Mouse (Mus musculus) macrophage (primary cell): ENCODE data around the gene Rbm42. TPM values are rescaled to one million over a fixed set of nuclear protein-coding genes. Genes with fewer than 3 reads are reported as not detected.

ENCODE experiments used
- H3K27ac ChIP-seq: fragments of 350-480 bp; formaldehyde crosslinking; 2 replicates; pipeline ENCODE4 v1.9.0; 2021
- H3K36me3 ChIP-seq: fragments of 350-480 bp; formaldehyde crosslinking; 2 replicates; pipeline ENCODE4 v1.9.0; 2021; ENCODE audit errors: inconsistent target
- H3K4me3 ChIP-seq: fragments of 350-480 bp; formaldehyde crosslinking; 2 replicates; pipeline ENCODE4 v1.9.0; 2021; ENCODE audit errors: inconsistent target
- H3K79me2 ChIP-seq: fragments of 350-480 bp; formaldehyde crosslinking; 2 replicates; pipeline ENCODE4 v1.9.0; 2021; ENCODE audit errors: inconsistent target
- WGBS: methylation state at CpG from one replicate; pipeline ENCODE4 v1.1.7; 2026; ENCODE audit warnings: inconsistent platforms; ENCODE audit not compliant: missing documents; 5-methylcytosine and 5-hydroxymethylcytosine counted together
- polyA plus RNA-seq: library from polyadenylated mRNA; stranded (reverse); fragments of 250-400 nt; gene quantifications from 3 replicates; pipeline ENCODE4 v1.2.4, GENCODE M21; 2018; ENCODE audit warnings: inconsistent platforms

The Rbm42 gene
- polyA plus RNA-seq, 1 experiment from 2014 or later: 49.7 TPM

- Histone ChIP-seq H3K4me3 (no peak overlapping the region), H3K36me3 (no peaks in the 10 kb centered on the region), H3K79me2 (no peaks in the 10 kb centered on the region), H3K27ac (no peak overlapping the region)
- WGBS: 5% methylated on average over 20 of the region's 20 CpGs
Measured at GRCm38 (mm10) chr7:30634621-30635020, 15.5 kb downstream of the Rbm42 start.

DNA sequence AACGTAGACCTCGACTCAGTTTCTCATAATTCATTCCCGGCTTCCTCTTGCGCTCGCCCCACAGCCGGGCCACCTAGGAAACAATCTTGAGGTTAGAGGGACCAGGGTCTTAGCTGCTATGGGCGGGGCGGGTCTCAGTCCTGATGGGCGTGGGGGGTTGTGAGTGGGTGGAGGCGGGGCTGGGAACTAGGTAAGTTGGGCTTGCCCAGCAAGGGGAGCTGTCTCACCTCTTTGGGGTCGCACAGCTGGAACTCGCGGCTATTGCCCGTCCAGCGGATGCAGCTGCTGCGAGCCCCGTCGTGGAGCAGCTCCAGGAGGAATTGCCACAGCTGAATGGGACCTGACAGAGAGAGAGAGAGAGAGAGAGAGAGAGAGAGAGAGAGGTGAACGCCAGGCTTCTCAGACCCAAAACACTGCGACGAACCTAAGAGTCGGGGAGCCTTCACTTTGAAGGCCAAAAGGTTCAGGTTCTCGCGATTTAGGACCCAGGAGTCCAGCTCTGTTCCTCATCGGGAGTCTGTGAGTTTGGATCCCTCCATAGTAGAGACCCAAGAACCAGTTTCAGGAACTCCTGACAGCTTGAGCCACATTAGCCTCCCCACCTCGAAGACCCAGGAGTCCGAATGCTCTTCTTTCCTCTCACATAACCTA is 16.2 kb downstream of the Rbm42 start:
- WGBS: 6% methylated on average over 27 of the region's 27 CpGs
- no peaks in the 10 kb centered on the region for H3K36me3 ChIP-seq
- no peaks in the 10 kb centered on the region for H3K79me2 ChIP-seq
- no peak overlapping the region for H3K4me3 ChIP-seq
- no peak overlapping the region for H3K27ac ChIP-seq

- no peak overlapping the region for H3K27ac ChIP-seq
- H3K4me3 ChIP-seq: no peak overlapping the region
- H3K36me3 ChIP-seq: no peaks in the 10 kb centered on the region
- peaks cover 20% of the 10 kb centered on the region for H3K79me2 ChIP-seq
Measured at GRCm38 (mm10) chr7:30629013-30629412, 21.1 kb downstream of the Rbm42 start.

DNA sequence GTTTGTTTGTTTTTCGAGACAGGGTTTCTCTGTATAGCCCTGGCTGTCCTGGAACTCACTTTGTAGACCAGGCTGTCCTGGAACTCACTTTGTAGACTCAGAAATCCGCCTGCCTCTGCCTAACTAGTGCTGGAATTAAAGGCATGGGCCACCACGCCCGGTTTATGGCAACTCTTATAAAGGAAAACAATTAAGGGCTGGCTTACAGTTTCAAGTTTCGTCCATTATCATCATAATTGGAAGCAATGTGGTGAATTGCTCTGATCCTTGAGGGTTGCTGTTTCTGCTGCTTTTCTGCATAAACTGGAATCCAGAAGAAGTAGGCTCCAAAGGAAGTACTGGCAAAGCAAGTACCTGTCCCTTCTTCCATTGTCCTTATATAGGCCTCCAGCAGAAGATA is 23.5 kb downstream of the Rbm42 start:
- Histone ChIP-seq H3K4me3 (no peak overlapping the region), H3K36me3 (peaks cover 23% of the 10 kb centered on the region; the same call in 1 of the 2 replicates), H3K27ac (no peak overlapping the region), H3K79me2 (peaks cover 43% of the 10 kb centered on the region)
- WGBS: 95% methylated on average over 5 of the region's 5 CpGs

- H3K27ac ChIP-seq: peak within 1 kb of the TSS; percentile 69
- peaks cover 27% of the 10 kb centered on the region; the same call in 1 of the 2 replicates for H3K36me3 ChIP-seq
- H3K79me2 ChIP-seq: peaks cover 52% of the 10 kb centered on the region
- 3% methylated on average over 44 of the region's 44 CpGs for WGBS
- H3K4me3 ChIP-seq: peak within 1 kb of the TSS; percentile 99
Measured at GRCm38 (mm10) chr7:30625530-30626384, 24.4 kb downstream of the Rbm42 start, which contains the start of gene Cox6b1. Gene Cox6b1, minus strand, starts transcription at chr7:30626151.

DNA sequence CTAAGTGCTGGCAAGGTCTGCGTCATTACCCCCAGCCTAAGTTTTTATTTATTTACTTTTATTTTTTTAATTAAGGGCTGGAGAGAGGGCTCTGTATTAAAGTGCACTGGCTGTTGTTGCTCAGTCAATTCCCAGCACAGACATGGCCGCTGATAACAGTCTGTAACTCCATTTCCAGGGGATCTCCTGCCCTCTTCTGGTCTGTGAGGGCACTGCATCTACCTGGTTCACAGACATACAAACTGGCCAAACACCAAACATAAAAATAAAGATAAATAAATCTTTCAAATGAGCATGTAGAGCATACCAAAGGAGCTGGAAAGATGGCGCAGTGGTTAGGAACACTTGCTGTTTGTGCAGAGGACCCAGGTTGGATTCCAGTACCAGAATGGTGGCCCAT is 30.9 kb downstream of the Rbm42 start:
- 88% methylated on average over 3 of the region's 3 CpGs for WGBS
- Histone ChIP-seq H3K4me3 (no peak overlapping the region), H3K27ac (no peak overlapping the region), H3K79me2 (peaks cover 47% of the 10 kb centered on the region), H3K36me3 (peaks cover 65% of the 10 kb centered on the region)

GRCm38 (mm10) chr7:30618658-30619057 is 31.5 kb downstream of the Rbm42 start:
- Histone ChIP-seq H3K27ac (no peak overlapping the region), H3K4me3 (no peak overlapping the region), H3K79me2 (peaks cover 42% of the 10 kb centered on the region), H3K36me3 (peaks cover 62% of the 10 kb centered on the region)
- WGBS: 96% methylated on average over 9 of the region's 9 CpGs

DNA sequence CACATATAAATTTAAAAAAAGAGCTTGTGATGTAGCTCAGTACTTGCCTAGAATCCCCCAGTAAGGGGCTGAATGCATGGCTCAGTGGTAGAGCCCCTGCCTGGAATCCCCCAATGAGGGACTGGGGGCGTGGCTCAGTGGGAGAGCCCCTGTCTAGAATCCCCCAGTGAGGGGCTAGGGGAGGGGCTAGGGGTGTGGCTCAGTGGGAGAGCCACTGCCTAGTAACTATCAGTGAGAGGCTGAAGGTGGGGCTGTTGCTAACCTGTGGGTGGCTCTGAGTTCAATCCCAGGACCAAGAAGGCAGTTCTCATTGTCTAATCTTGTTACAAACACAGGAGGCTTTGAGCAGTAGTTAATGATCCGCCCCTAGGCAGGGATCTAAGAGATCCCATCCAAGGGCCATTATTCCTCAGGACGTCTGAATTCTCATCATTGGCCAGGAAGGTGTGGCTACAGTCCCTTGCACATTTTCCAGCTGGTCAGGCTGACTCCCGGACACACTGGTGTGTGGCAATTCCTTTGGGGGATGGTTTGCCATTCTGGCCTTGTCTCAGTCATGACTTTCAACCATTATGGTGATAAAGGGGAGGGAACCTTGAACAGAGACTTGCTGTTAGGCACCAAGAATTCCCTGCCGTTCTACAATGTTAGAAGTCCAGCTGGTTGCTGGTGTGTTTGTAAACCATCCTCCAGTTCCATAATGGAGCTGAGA is 34.9 kb downstream of the Rbm42 start:
- peaks cover 39% of the 10 kb centered on the region for H3K36me3 ChIP-seq
- WGBS: 78% methylated on average over 5 of the region's 5 CpGs
- peaks cover 7% of the 10 kb centered on the region; the same call in 1 of the 2 replicates for H3K79me2 ChIP-seq
- no peak overlapping the region for H3K4me3 ChIP-seq
- H3K27ac ChIP-seq: no peak overlapping the region

- WGBS: 47% methylated on average over 2 of the region's 2 CpGs
- H3K27ac ChIP-seq: no peak overlapping the region
- H3K79me2 ChIP-seq: peaks cover 2% of the 10 kb centered on the region; the same call in 1 of the 2 replicates
- no peak overlapping the region for H3K4me3 ChIP-seq
- H3K36me3 ChIP-seq: peaks cover 36% of the 10 kb centered on the region
Measured at GRCm38 (mm10) chr7:30614454-30614853, 35.7 kb downstream of the Rbm42 start.

- Histone ChIP-seq H3K27ac (no peak overlapping the region), H3K79me2 (no peaks in the 10 kb centered on the region), H3K36me3 (peaks cover 28% of the 10 kb centered on the region), H3K4me3 (no peak overlapping the region)
- WGBS: 20% methylated on average over 14 of the region's 14 CpGs
Measured at GRCm38 (mm10) chr7:30613529-30614112, 36.5 kb downstream of the Rbm42 start.

DNA sequence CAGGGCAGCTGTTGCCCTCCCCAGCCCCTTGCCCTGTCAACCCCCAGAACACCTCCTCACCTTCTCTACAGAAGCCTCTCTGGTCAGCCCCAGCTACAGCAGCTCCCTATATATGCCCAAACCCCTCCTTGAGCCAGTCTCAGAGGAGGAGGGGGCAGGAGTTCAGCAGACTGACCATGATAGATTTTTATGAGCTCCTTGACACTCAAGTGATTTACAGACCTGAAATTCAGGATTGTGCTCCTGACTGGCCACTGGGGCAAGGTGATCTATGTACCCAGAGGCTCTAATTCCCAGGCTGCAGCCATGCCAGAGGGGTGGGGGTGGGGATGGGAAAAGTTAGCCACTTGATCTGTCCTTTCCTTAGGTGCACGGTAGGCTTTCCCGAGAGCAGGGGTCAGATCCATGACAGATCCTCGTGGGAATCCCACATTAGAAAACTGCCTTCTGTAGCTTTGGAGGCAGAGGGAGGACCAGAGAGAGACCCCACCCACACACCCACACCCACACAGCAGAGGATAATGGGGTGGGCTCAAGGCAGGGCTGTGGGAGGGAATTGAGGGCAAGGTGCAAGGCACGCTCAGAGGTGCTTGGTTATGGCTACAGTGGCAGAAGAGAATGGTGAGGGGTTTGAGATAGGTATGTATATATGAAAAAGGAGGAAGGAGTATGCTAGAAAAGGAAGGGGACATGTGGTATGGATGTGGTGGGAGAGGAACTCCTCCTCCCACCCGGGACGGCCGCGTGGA is 37.3 kb downstream of the Rbm42 start, which contains the start of gene Upk1a:
Upk1a (minus strand) TSS at position 194 of the 749 bp plus-strand sequence.
- Histone ChIP-seq H3K79me2 (no peaks in the 10 kb centered on the region), H3K4me3 (no peak within 1 kb of the TSS), H3K36me3 (peaks cover 20% of the 10 kb centered on the region), H3K27ac (no peak within 1 kb of the TSS)
- WGBS: 92% methylated on average over 4 of the region's 8 CpGs

- 73% methylated on average over 7 of the region's 7 CpGs for WGBS
- H3K36me3 ChIP-seq: no peaks in the 10 kb centered on the region
- H3K4me3 ChIP-seq: no peak overlapping the region
- H3K27ac ChIP-seq: no peak overlapping the region
- no peaks in the 10 kb centered on the region for H3K79me2 ChIP-seq
Measured at GRCm38 (mm10) chr7:30610043-30610442, 40.1 kb downstream of the Rbm42 start.

DNA sequence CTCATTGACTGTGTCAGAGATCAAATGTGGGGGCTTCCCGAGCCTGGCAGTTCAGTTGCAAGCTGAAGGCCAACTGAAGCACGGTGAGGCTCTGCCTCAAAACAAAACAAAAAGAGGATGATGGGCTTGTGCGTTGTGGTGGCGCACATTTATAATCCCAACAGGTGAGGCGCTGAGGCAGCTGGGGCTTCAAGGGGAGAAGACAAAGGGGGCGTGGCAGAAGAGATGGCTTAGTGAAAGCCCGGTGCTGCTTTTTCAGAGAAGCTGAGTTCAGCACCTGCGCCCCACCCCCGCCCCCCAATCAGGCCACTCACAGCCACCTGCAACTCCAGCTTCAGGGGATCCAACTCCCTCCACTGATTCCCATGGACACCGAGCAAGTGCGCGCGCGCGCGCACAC is 41.6 kb downstream of the Rbm42 start:
- H3K4me3 ChIP-seq: no peak overlapping the region
- no peak overlapping the region for H3K27ac ChIP-seq
- no peaks in the 10 kb centered on the region for H3K36me3 ChIP-seq
- WGBS: 59% methylated on average over 16 of the region's 16 CpGs
- no peaks in the 10 kb centered on the region for H3K79me2 ChIP-seq
